Mouse (Mus musculus): ENCODE measurements at regions not wholly inside any gene's neighbourhood (a gene's known extent, or its start where the extent isn't known, plus 50 kb on each side); places are given as distances from the start of the nearest gene placed in this dataset.

DNA sequence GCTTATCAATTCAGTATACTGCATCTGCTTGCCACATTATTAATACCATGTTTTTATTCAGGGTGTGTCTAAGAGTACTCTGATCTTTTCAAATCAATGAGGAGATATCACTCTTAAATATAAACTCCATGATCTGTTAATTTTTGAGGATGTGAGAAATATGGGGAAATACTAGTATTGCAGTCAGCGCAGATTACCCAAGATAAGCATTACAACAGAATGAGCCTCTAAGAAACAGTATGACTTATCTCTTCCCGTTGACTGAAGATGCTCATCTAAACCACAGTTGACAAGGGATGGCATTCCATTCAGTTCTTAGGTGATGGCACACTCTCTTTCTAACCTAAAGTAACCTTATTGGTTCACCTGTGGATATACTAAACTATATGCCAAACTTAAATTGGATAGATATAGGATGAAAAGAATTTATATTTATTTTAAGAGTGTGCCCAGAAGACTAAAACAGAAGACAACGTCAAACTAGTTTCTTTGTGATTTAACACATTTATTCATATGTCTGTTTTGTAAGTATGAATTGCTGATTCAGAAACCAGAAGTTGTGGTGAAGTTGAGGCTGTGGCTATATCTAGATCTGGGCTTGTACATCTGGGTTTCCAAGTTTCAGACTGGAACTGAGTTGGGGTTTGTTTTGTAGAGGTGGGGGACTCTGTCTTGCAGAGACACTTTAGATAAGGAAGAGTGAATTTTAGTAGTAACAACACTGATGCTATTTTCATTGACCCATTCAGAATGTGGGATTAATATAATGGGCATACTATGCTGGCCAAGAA lies 107.8 kb upstream of the Itga1 start:
- TF ChIP-seq EP300 (IDR thresholded peaks at IDR 0.05), result no peak
- no peak for TF ChIP-seq CTCF (IDR thresholded peaks at IDR 0.05)
